Mouse (Mus musculus): ENCODE measurements around the gene Kcnk7.

GRCm38 (mm10) chr19:5740320-5741317, 36.5 kb downstream of the Kcnk7 start, which contains the start of gene Ltbp3:
- TF ChIP-seq POLR2A (IDR thresholded peaks at IDR 0.05; ENCODE audit: insufficient read depth, low read depth, low read length) (no peak), EP300 (IDR thresholded peaks at IDR 0.05; ENCODE audit: insufficient read depth, low read depth, low read length) (no peak), CTCF (IDR thresholded peaks at IDR 0.05) (no peak)

Data from heart, adult 2 months (tissue).